Mouse (Mus musculus) leukemia stem cell, adult 10-12 weeks (primary cell): ENCODE data around the gene Rad51ap1. TPM values are rescaled to one million over a fixed set of nuclear protein-coding genes. Genes with fewer than 3 reads are reported as not detected.

Experiments used
- polyA plus RNA-seq: library from polyadenylated mRNA; stranded (reverse); fragments of >175 nt; gene quantifications from 2 replicates; pipeline ENCODE4 v1.2.3, GENCODE M21; 2012; ENCODE audit warnings: low replicate concordance

Rad51ap1 gene
- polyA plus RNA-seq = 5.4 and 69.7 TPM in 2 replicates

GRCm38 (mm10) chr6:126939487-126940171 is at the start of gene Rad51ap1, which contains the start of gene D6Wsu163e:
Gene Rad51ap1, minus strand, starts transcription at chr6:126939587.
Gene D6Wsu163e, plus strand, starts transcription at chr6:126939962.

GRCm38 (mm10) chr6:126921111-126921881 is 18.1 kb downstream of the Rad51ap1 start, which contains the start of gene Dyrk4:
Gene Dyrk4, minus strand, starts transcription at chr6:126921839.

Other genes with a start within 250 kb of the Rad51ap1 start
- gene Kcna6, start 198.9 kb downstream of the Rad51ap1 start, polyA plus RNA-seq = not detected in 2 replicates
- 2.5 and 7.1 TPM in 2 replicates for gene Ndufa9, start 90.5 kb downstream of the Rad51ap1 start, polyA plus RNA-seq
- not detected in 2 replicates for gene Akap3, start 86.5 kb downstream of the Rad51ap1 start, polyA plus RNA-seq
- gene Dyrk4, start 17.7 kb downstream of the Rad51ap1 start, polyA plus RNA-seq = not detected in 2 replicates
- gene D6Wsu163e, start 375 bp upstream of the Rad51ap1 start, polyA plus RNA-seq = 1.3 and 3.1 TPM in 2 replicates
- gene Fgf6, start 76.0 kb upstream of the Rad51ap1 start, polyA plus RNA-seq = not detected in 2 replicates
- 0.19 and 3.0 TPM in 2 replicates for gene Fgf23, start 133.3 kb upstream of the Rad51ap1 start, polyA plus RNA-seq
- 0.37 and 0.40 TPM in 2 replicates for gene Tigar, start 170.0 kb upstream of the Rad51ap1 start, polyA plus RNA-seq
- gene Ccnd2, start 212.6 kb upstream of the Rad51ap1 start, polyA plus RNA-seq = 95.8 and 607 TPM in 2 replicates